Mouse (Mus musculus) C2C12 (cell line): ENCODE data around the gene Atxn10. TPM values are rescaled to one million over a fixed set of nuclear protein-coding genes. Genes with fewer than 3 reads are reported as not detected.

Experiments
- H3K27me3 ChIP-seq: one replicate; pipeline ENCODE4 v1.6.1; 2011; ENCODE audit not compliant: control insufficient read depth, insufficient read depth, insufficient read length
- H3K36me3 ChIP-seq: one replicate; pipeline ENCODE4 v1.6.1; 2011; ENCODE audit not compliant: control insufficient read depth, insufficient read depth
- H3K4me3 ChIP-seq: one replicate; pipeline ENCODE4 v1.5.1; 2011; ENCODE audit warnings: mild to moderate bottlenecking, control low read depth; ENCODE audit not compliant: poor library complexity, insufficient read depth, severe bottlenecking
- H3K79me2 ChIP-seq: one replicate; pipeline ENCODE4 v1.6.1; 2011; ENCODE audit not compliant: control insufficient read depth, insufficient read depth
- H3K79me3 ChIP-seq: one replicate; pipeline ENCODE4 v1.6.1; 2011; ENCODE audit warnings: low read depth, control low read depth
- H3ac ChIP-seq: one replicate; pipeline ENCODE3; 2011; ENCODE audit warnings: low read depth; ENCODE audit not compliant: control insufficient read depth, insufficient read length
- CEBPB ChIP-seq: IDR thresholded peaks from one replicate; pipeline ENCODE4 v1.6.1; 2011; ENCODE audit warnings: low read depth, mild to moderate bottlenecking, control low read depth, moderate library complexity
- CTCF ChIP-seq: IDR thresholded peaks from one replicate; pipeline ENCODE4 v1.5.1; 2011; ENCODE audit not compliant: control insufficient read depth, insufficient read depth, insufficient read length
- FOSL1 ChIP-seq: IDR thresholded peaks from one replicate; pipeline ENCODE4 v1.8.0; 2011; ENCODE audit warnings: mild to moderate bottlenecking, low read length; ENCODE audit not compliant: poor library complexity, insufficient read depth, severe bottlenecking
- MAX ChIP-seq: IDR thresholded peaks from one replicate; pipeline ENCODE4 v1.6.1; 2011; ENCODE audit warnings: mild to moderate bottlenecking, control low read depth
- MYOD1 ChIP-seq: IDR thresholded peaks from one replicate; pipeline ENCODE4 v1.6.1; 2011; ENCODE audit warnings: low read depth; ENCODE audit not compliant: control insufficient read depth, insufficient read length
- MYOG ChIP-seq: IDR thresholded peaks from one replicate; pipeline ENCODE4 v1.6.1; 2011; ENCODE audit not compliant: control insufficient read depth, insufficient read length; ENCODE audit errors: extremely low read depth
- USF1 ChIP-seq: IDR thresholded peaks from one replicate; pipeline ENCODE4 v1.6.1; 2011; ENCODE audit warnings: low read depth, mild to moderate bottlenecking, control low read depth, moderate library complexity
- polyA plus RNA-seq: library from polyadenylated mRNA; unstranded; fragments of >200 nt; fragmentation: generic; extraction: Trizol; gene quantifications from one replicate; pipeline ENCODE4 v1.2.1, GENCODE M21; 2012; ENCODE audit warnings: missing spikeins

Gene Atxn10
- polyA plus RNA-seq, 1 experiment = 149 TPM

DNA sequence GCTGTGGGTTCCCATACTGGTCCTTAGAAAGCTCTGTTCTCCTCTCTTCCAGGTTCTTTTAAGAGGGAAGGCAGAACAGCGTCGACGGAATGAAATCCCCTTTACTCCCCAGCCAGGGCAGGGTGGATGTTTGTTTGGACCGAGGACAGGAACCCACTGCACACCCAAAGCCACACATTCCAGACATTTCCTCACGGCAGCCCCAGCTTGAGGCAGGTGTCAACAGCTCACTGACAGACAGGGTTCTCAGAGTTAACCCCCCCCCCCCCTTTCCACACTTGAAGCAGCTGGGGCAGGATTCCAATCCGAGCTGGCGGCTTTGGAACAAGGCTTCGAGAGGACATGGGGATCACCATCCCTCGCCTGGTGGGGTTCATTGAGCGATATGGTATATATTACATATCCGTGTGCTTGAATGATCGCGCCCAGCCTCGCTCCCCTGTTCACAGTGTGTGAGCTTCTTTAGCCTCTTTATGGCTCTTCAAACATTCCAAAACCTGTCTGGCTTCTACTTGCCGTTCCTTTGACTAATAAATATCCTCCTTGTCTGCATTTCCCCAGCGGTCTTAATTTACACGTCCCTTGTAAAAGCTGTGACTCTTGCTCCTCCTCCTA lies 37.8 kb upstream of the Atxn10 start:
- TF ChIP-seq MYOG (no peak), MYOD1 (no peak)
- Histone ChIP-seq H3K4me3 (no peak overlapping the region), H3K79me3 (no peaks in the 10 kb centered on the region), H3K79me2 (no peaks in the 10 kb centered on the region), H3K36me3 (no peaks in the 10 kb centered on the region), H3K27me3 (peaks cover 21% of the 10 kb centered on the region), H3ac (no peak overlapping the region)

DNA sequence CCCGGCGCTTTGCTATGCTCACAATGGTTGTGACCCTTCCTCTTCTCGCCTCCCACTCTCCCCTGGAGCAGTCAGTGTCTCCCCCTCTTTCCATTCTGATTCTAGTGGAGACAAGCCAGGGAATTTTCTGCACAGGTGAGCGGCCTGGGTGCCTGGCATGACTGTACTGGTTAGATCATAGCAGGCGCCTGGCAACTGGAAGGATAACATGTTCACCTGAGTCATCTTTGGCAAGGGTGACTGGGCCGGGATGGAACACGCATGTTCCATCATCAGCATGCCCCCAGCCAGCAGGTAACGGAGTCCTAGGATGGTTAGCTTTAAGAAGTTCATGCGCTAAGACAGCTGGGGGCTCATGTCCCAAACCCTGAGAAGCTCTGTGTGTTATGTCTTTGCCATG lies 37.1 kb upstream of the Atxn10 start:
- Histone ChIP-seq H3K79me3 (no peaks in the 10 kb centered on the region), H3K27me3 (peaks cover 21% of the 10 kb centered on the region)
- no peak for TF ChIP-seq MYOG
- no peak for TF ChIP-seq MAX
- no peak for TF ChIP-seq USF1
- no peak for TF ChIP-seq CEBPB
- TF ChIP-seq CTCF = no peak
- no peak for TF ChIP-seq FOSL1
- TF ChIP-seq MYOD1 = no peak

DNA sequence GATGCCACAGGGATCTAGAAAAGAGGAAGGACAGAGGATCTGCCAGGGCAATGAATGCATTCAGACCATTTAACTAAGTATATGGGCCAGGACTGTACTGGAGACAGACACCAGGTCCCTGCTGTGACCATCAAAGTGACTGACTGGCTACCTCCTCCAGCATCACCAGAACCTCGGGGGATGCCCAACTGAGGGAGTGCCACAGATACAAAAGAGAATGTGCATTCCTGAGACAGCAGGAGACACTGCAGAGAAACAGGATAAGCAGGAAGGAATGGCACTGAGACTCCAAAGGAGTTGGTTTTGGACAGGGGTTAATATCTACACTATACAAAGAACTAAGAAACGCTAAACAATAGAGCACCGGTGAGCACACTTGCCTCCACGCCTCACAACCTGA lies 32.8 kb upstream of the Atxn10 start:
- H3ac ChIP-seq = no peak overlapping the region
- no peaks in the 10 kb centered on the region for H3K79me3 ChIP-seq
- TF ChIP-seq USF1 = no peak
- TF ChIP-seq CEBPB = no peak
- no peak for TF ChIP-seq MYOD1
- TF ChIP-seq MYOG = no peak
- TF ChIP-seq MAX = no peak
- TF ChIP-seq CTCF = no peak
- no peak for TF ChIP-seq FOSL1
- H3K36me3 ChIP-seq = no peaks in the 10 kb centered on the region
- H3K4me3 ChIP-seq = no peak overlapping the region
- H3K27me3 ChIP-seq = peaks cover 17% of the 10 kb centered on the region
- no peaks in the 10 kb centered on the region for H3K79me2 ChIP-seq

More for the DNA sequence above, 37.1 kb upstream of the Atxn10 start:
- Histone ChIP-seq H3K36me3 (no peaks in the 10 kb centered on the region), H3K79me2 (no peaks in the 10 kb centered on the region), H3K4me3 (no peak overlapping the region), H3ac (no peak overlapping the region)

DNA sequence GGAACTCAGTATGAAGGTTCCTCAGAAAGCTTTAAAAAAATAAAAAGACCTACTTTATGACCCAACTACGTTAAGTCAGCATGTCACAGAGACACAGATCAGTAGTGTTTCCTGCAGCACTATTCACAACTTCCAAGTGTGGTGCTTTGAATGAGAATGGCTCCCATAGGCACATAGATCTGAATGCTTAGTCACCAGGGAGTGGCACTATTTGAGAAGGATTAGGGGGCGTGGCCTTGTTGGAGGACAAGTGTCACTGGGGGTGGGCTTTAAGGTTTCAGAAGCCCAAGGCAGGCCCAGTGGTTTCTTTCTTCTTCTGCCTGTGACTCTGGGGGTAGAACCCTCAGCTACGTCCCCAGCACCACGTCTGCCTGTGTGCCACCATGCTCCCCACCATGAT lies 32.1 kb upstream of the Atxn10 start:
- H3ac ChIP-seq = no peak overlapping the region
- no peaks in the 10 kb centered on the region for H3K79me2 ChIP-seq
- no peak for TF ChIP-seq MYOG
- no peak for TF ChIP-seq USF1
- no peak for TF ChIP-seq CTCF
- no peak for TF ChIP-seq CEBPB
- no peak for TF ChIP-seq FOSL1

DNA sequence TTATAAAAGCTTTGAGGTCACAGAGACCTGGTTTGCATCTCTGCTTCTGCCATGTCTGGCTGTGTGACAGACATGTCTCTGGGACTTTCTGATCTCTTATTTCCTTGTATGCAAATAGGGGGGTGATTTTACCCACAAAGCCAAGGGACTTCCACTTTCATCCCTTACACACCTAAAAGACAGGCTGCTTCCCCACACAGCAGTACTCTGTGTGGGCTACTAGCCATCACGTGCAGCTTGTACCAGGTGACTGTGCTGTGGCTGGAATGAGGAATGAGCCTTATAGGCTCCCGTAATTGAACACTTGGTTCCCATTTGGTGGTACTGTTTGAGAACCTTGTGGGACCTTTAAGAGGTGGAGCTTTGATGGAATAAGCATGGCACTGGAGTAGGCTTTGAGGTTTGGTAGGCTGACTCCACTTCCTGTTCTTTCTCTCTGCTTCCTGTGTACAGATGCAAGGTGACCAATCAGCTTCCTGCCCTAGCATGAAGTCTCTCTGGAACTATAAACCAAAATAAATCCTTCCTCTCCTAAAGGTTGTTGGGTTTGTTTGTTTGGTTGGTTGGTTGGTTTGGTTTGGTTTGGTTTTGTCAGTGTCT lies 28.9 kb upstream of the Atxn10 start:
- no peaks in the 10 kb centered on the region for H3K79me2 ChIP-seq
- H3K79me3 ChIP-seq = no peaks in the 10 kb centered on the region
- H3K36me3 ChIP-seq = no peaks in the 10 kb centered on the region
- H3ac ChIP-seq = no peak overlapping the region
- H3K27me3 ChIP-seq = peaks cover 20% of the 10 kb centered on the region
- H3K4me3 ChIP-seq = no peak overlapping the region
- TF ChIP-seq MYOD1 = no peak
- TF ChIP-seq CTCF = no peak
- no peak for TF ChIP-seq MYOG
- no peak for TF ChIP-seq USF1
- no peak for TF ChIP-seq CEBPB
- TF ChIP-seq MAX = no peak
- no peak for TF ChIP-seq FOSL1

More for the DNA sequence above, 32.1 kb upstream of the Atxn10 start:
- Histone ChIP-seq H3K79me3 (no peaks in the 10 kb centered on the region), H3K36me3 (no peaks in the 10 kb centered on the region), H3K4me3 (no peak overlapping the region), H3K27me3 (peaks cover 10% of the 10 kb centered on the region)
